Mouse (Mus musculus) embryonic facial prominence, embryonic 15.5 days (tissue): Measurements from ENCODE around the gene Rpl22. TPM values are rescaled to one million over a fixed set of nuclear protein-coding genes. Genes with fewer than 3 reads are reported as not detected.

ENCODE experiments used
- ATAC-seq: fragments of 200-750 bp; cut with Nextera tagmentation; 2 replicates; pipeline ENCODE4 v1.8.0; 2017; ENCODE audit warnings: low read depth, moderate TSS enrichment; ENCODE audit not compliant: insufficient number of reproducible peaks, low FRiP score, low TSS enrichment
- H3K27ac ChIP-seq: fragments of 300-500 bp; sonication (generic); replicated peaks from 2 replicates; pipeline ENCODE4 v1.5.1; 2015; ENCODE audit warnings: mild to moderate bottlenecking, inconsistent platforms
- H3K27me3 ChIP-seq: fragments of 300-500 bp; sonication (generic); 2 replicates; pipeline ENCODE4 v1.6.1; 2015; ENCODE audit warnings: inconsistent platforms
- H3K36me3 ChIP-seq: fragments of 300-500 bp; sonication (generic); 2 replicates; pipeline ENCODE4 v1.6.1; 2015; ENCODE audit warnings: mild to moderate bottlenecking, inconsistent platforms
- H3K4me1 ChIP-seq: fragments of 300-500 bp; sonication (generic); 2 replicates; pipeline ENCODE4 v1.6.1; 2015; ENCODE audit warnings: inconsistent platforms
- H3K4me2 ChIP-seq: fragments of 300-500 bp; sonication (generic); replicated peaks from 2 replicates; pipeline ENCODE4 v1.6.1; 2015; ENCODE audit warnings: mild to moderate bottlenecking, inconsistent platforms
- H3K4me3 ChIP-seq: fragments of 300-500 bp; sonication (generic); replicated peaks from 2 replicates; pipeline ENCODE4 v1.5.1; 2015; ENCODE audit warnings: mild to moderate bottlenecking, inconsistent platforms
- H3K9ac ChIP-seq: fragments of 300-500 bp; sonication (generic); 2 replicates; pipeline ENCODE4 v1.6.1; 2015; ENCODE audit warnings: inconsistent platforms
- H3K9me3 ChIP-seq: fragments of 300-500 bp; sonication (generic); replicated peaks from 2 replicates; pipeline ENCODE4 v1.6.1; 2016; ENCODE audit warnings: inconsistent platforms
- WGBS: fragments of 180-500 bp; shearing (Covaris S2); methylation state at CpG from one replicate; pipeline ENCODE4 v1.1.7; 2015; 5-methylcytosine and 5-hydroxymethylcytosine counted together
- polyA plus RNA-seq: library from polyadenylated mRNA; unstranded; fragments of >200 nt; fragmentation: Nextera tagmentation; extraction: Ambion mirVana; gene quantifications from 2 replicates; pipeline ENCODE4 v1.2.1, GENCODE M21; 2015

Gene Rpl22
- polyA plus RNA-seq, 1 experiment from 2014 or later: 342 TPM

- peaks cover 19% of the 10 kb centered on the region for H3K27me3 ChIP-seq
- peak overlapping the region; percentile 93 for H3K4me2 ChIP-seq
- no peaks in the 10 kb centered on the region for H3K9me3 ChIP-seq
- no peak for ATAC-seq
- peaks cover 43% of the 10 kb centered on the region for H3K36me3 ChIP-seq
- no peak overlapping the region for H3K9ac ChIP-seq
- H3K4me3 ChIP-seq: peak overlapping the region; percentile 97; the same call in 1 of the 2 replicates
- peaks cover 27% of the 10 kb centered on the region for H3K4me1 ChIP-seq
- 71% methylated on average over 14 of the region's 14 CpGs for WGBS
- no peak overlapping the region for H3K27ac ChIP-seq
Observed at GRCm38 (mm10) chr4:152298836-152299235, 26.7 kb upstream of the Rpl22 start.

- ATAC-seq: no peak
- 92% methylated on average over 8 of the region's 8 CpGs for WGBS
- Histone ChIP-seq H3K27ac (no peak overlapping the region), H3K4me3 (no peak overlapping the region), H3K9ac (no peak overlapping the region), H3K4me1 (peaks cover 26% of the 10 kb centered on the region), H3K4me2 (no peak overlapping the region), H3K9me3 (no peaks in the 10 kb centered on the region), H3K27me3 (peaks cover 6% of the 10 kb centered on the region; the same call in 1 of the 2 replicates), H3K36me3 (peaks cover 53% of the 10 kb centered on the region)
Observed at GRCm38 (mm10) chr4:152300375-152300774, 25.2 kb upstream of the Rpl22 start.

GRCm38 (mm10) chr4:152302012-152302411 is 23.5 kb upstream of the Rpl22 start:
- ATAC-seq: no peak
- H3K9me3 ChIP-seq: no peaks in the 10 kb centered on the region

GRCm38 (mm10) chr4:152303172-152303571 is 22.4 kb upstream of the Rpl22 start:
- Histone ChIP-seq H3K4me2 (no peak overlapping the region), H3K36me3 (peaks cover 60% of the 10 kb centered on the region), H3K27ac (no peak overlapping the region), H3K27me3 (no peaks in the 10 kb centered on the region), H3K9me3 (no peaks in the 10 kb centered on the region), H3K9ac (no peak overlapping the region), H3K4me1 (peaks cover 9% of the 10 kb centered on the region), H3K4me3 (no peak overlapping the region)
- 88% methylated on average over 10 of the region's 10 CpGs for WGBS
- ATAC-seq: no peak

More at GRCm38 (mm10) chr4:152302012-152302411, 23.5 kb upstream of the Rpl22 start:
- H3K9ac ChIP-seq: no peak overlapping the region
- peaks cover 60% of the 10 kb centered on the region for H3K36me3 ChIP-seq
- H3K27ac ChIP-seq: no peak overlapping the region
- no peak overlapping the region for H3K4me2 ChIP-seq
- H3K4me1 ChIP-seq: peaks cover 15% of the 10 kb centered on the region
- H3K27me3 ChIP-seq: no peaks in the 10 kb centered on the region
- no peak overlapping the region for H3K4me3 ChIP-seq
- WGBS: 75% methylated on average over 11 of the region's 11 CpGs

- ATAC-seq: no peak
- no peak overlapping the region for H3K4me3 ChIP-seq
- H3K9ac ChIP-seq: no peak overlapping the region
- H3K9me3 ChIP-seq: no peaks in the 10 kb centered on the region
- H3K36me3 ChIP-seq: peaks cover 59% of the 10 kb centered on the region
- no peak overlapping the region for H3K4me2 ChIP-seq
- no peak overlapping the region for H3K27ac ChIP-seq
- no peaks in the 10 kb centered on the region for H3K27me3 ChIP-seq
- 89% methylated on average over 6 of the region's 6 CpGs for WGBS
- H3K4me1 ChIP-seq: no peaks in the 10 kb centered on the region
Observed at GRCm38 (mm10) chr4:152304685-152305084, 20.9 kb upstream of the Rpl22 start.

- ATAC-seq: no peak
- H3K27ac ChIP-seq: no peak overlapping the region
- H3K4me3 ChIP-seq: no peak overlapping the region
- WGBS: 86% methylated on average over 6 of the region's 6 CpGs
- no peak overlapping the region for H3K9ac ChIP-seq
- peaks cover 13% of the 10 kb centered on the region for H3K27me3 ChIP-seq
- no peaks in the 10 kb centered on the region for H3K4me1 ChIP-seq
- peaks cover 47% of the 10 kb centered on the region for H3K36me3 ChIP-seq
- H3K4me2 ChIP-seq: no peak overlapping the region
- no peaks in the 10 kb centered on the region for H3K9me3 ChIP-seq
Observed at GRCm38 (mm10) chr4:152305991-152306390, 19.6 kb upstream of the Rpl22 start.

GRCm38 (mm10) chr4:152307542-152307941 is 18.0 kb upstream of the Rpl22 start:
- H3K4me3 ChIP-seq: no peak overlapping the region
- peaks cover 8% of the 10 kb centered on the region for H3K4me1 ChIP-seq
- H3K27me3 ChIP-seq: peaks cover 28% of the 10 kb centered on the region
- WGBS: 74% methylated on average over 9 of the region's 9 CpGs
- no peak overlapping the region for H3K4me2 ChIP-seq
- H3K9me3 ChIP-seq: no peaks in the 10 kb centered on the region
- H3K27ac ChIP-seq: no peak overlapping the region
- ATAC-seq: no peak
- H3K9ac ChIP-seq: no peak overlapping the region
- H3K36me3 ChIP-seq: peaks cover 33% of the 10 kb centered on the region

GRCm38 (mm10) chr4:152312186-152312585 is 13.4 kb upstream of the Rpl22 start:
- no peaks in the 10 kb centered on the region for H3K9me3 ChIP-seq
- no peak for ATAC-seq
- H3K4me2 ChIP-seq: peak overlapping the region; percentile 62; the same call in 1 of the 2 replicates
- WGBS: 3% methylated on average over 14 of the region's 14 CpGs
- peaks cover 3% of the 10 kb centered on the region; the same call in 1 of the 2 replicates for H3K36me3 ChIP-seq
- H3K4me1 ChIP-seq: peaks cover 33% of the 10 kb centered on the region
- H3K9ac ChIP-seq: no peak overlapping the region
- H3K27ac ChIP-seq: no peak overlapping the region
- peaks cover 75% of the 10 kb centered on the region for H3K27me3 ChIP-seq
- no peak overlapping the region; the same call in none of the 2 replicates for H3K4me3 ChIP-seq

GRCm38 (mm10) chr4:152313211-152313632 is 12.3 kb upstream of the Rpl22 start:
- peaks cover 3% of the 10 kb centered on the region; the same call in 1 of the 2 replicates for H3K36me3 ChIP-seq
- under 1% methylated on average over 29 of the region's 29 CpGs for WGBS
- peak overlapping the region; percentile 37 for H3K4me3 ChIP-seq
- H3K4me1 ChIP-seq: peaks cover 34% of the 10 kb centered on the region
- no peaks in the 10 kb centered on the region for H3K9me3 ChIP-seq
- H3K27ac ChIP-seq: no peak overlapping the region
- ATAC-seq: no peak
- no peak overlapping the region; the same call in 1 of the 2 replicates for H3K9ac ChIP-seq
- peaks cover 85% of the 10 kb centered on the region for H3K27me3 ChIP-seq
- peak overlapping the region; percentile 62 for H3K4me2 ChIP-seq

GRCm38 (mm10) chr4:152313934-152314333 is 11.6 kb upstream of the Rpl22 start:
- H3K36me3 ChIP-seq: peaks cover 2% of the 10 kb centered on the region; the same call in 1 of the 2 replicates
- no peak overlapping the region for H3K27ac ChIP-seq
- H3K4me3 ChIP-seq: no peak overlapping the region; the same call in 1 of the 2 replicates
- no peak overlapping the region for H3K9ac ChIP-seq
- H3K4me2 ChIP-seq: peak overlapping the region; percentile 62; the same call in 1 of the 2 replicates
- H3K9me3 ChIP-seq: no peaks in the 10 kb centered on the region
- peaks cover 92% of the 10 kb centered on the region for H3K27me3 ChIP-seq
- no peak for ATAC-seq
- peaks cover 41% of the 10 kb centered on the region for H3K4me1 ChIP-seq

GRCm38 (mm10) chr4:152315498-152316213 is 9.9 kb upstream of the Rpl22 start:
- Histone ChIP-seq H3K9ac (no peak overlapping the region), H3K36me3 (no peaks in the 10 kb centered on the region), H3K4me2 (peak overlapping the region; percentile 45), H3K9me3 (no peaks in the 10 kb centered on the region), H3K27me3 (peaks cover 84% of the 10 kb centered on the region), H3K4me1 (peaks cover 41% of the 10 kb centered on the region), H3K4me3 (peak overlapping the region; percentile 28), H3K27ac (no peak overlapping the region)
- WGBS: 2% methylated on average over 43 of the region's 43 CpGs
- no peak for ATAC-seq
